Mouse (Mus musculus) kidney, postnatal 0 days (tissue): ENCODE results near the gene Cnpy4. TPM values are rescaled to one million over a fixed set of nuclear protein-coding genes. Genes with fewer than 3 reads are reported as not detected.

Source experiments
- ATAC-seq: fragments of 200-750 bp; cut with Nextera tagmentation; replicated peaks from 2 replicates; pipeline ENCODE4 v1.8.0; 2017; ENCODE audit warnings: low read depth, moderate number of reproducible peaks, moderate TSS enrichment, moderate library complexity; ENCODE audit not compliant: low FRiP score
- DNase-seq: peaks from one replicate; pipeline ENCODE4 v3.0.0-alpha.2; 2016; ENCODE audit warnings: low spot score
- H3K27ac ChIP-seq: fragments of 300-500 bp; sonication (generic); 2 replicates; pipeline ENCODE4 v1.5.1; 2014; ENCODE audit warnings: mild to moderate bottlenecking
- H3K27me3 ChIP-seq: fragments of 300-500 bp; sonication (generic); 2 replicates; pipeline ENCODE4 v1.6.1; 2014; ENCODE audit warnings: low read length, mixed read lengths; ENCODE audit not compliant: insufficient read depth
- H3K36me3 ChIP-seq: fragments of 300-500 bp; sonication (generic); 2 replicates; pipeline ENCODE4 v1.6.1; 2014; ENCODE audit warnings: low read length, mixed read lengths; ENCODE audit not compliant: insufficient read depth
- H3K4me1 ChIP-seq: fragments of 300-500 bp; sonication (generic); replicated peaks from 2 replicates; pipeline ENCODE4 v1.6.1; 2014; ENCODE audit warnings: antibody characterized with exemption, low read length, mixed read lengths; ENCODE audit not compliant: insufficient read depth
- H3K4me2 ChIP-seq: fragments of 300-500 bp; sonication (generic); 2 replicates; pipeline ENCODE4 v1.6.1; 2014; ENCODE audit warnings: mild to moderate bottlenecking, low read length, moderate library complexity, mixed read lengths
- H3K4me3 ChIP-seq: fragments of 300-500 bp; sonication (generic); replicated peaks from 2 replicates; pipeline ENCODE4 v1.5.1; 2014; ENCODE audit warnings: low read depth, low read length
- H3K9ac ChIP-seq: fragments of 300-500 bp; sonication (generic); 2 replicates; pipeline ENCODE4 v1.6.1; 2014; ENCODE audit warnings: low read depth, low read length
- H3K9me3 ChIP-seq: fragments of 300-500 bp; sonication (generic); replicated peaks from 2 replicates; pipeline ENCODE4 v1.6.1; 2016; ENCODE audit warnings: low read length, inconsistent platforms, mixed read lengths
- CTCF ChIP-seq: IDR thresholded peaks from 2 replicates; pipeline ENCODE4 v1.5.1; 2016; ENCODE audit warnings: antibody characterized with exemption, low read depth, mild to moderate bottlenecking, moderate library complexity
- WGBS: fragments of 180-500 bp; shearing (Covaris S2); extraction: QIAGEN DNeasy Blood & Tissue Kit; methylation state at CpG from one replicate; pipeline ENCODE4 v1.1.7; 2014; 5-methylcytosine and 5-hydroxymethylcytosine counted together
- polyA plus RNA-seq: library from polyadenylated mRNA; unstranded; fragments of >200 nt; fragmentation: Nextera tagmentation; extraction: Ambion mirVana; gene quantifications from 2 replicates; pipeline ENCODE4 v1.2.1, GENCODE M21; 2015

Cnpy4 gene
- polyA plus RNA-seq, 1 experiment from 2014 or later: 42.2 TPM

DNA sequence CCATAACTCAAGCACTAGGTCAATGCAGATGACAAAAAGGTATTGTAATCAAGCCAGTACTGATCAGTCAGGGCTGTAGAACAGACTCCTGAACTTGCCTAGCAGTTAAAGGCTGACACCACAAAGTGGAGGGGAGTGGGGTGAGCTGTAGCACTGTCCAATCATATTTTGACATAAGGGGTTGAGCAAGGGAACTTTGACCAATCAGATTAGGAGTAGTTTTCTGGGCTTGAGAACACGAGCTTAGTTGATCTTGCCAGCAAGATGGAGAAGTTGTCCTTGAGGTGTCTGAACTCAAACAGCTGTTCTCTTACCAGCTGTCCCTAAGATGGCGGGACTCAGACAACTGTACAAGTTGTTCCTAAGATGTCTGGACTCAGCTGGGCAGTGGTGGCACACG is 14.1 kb upstream of the Cnpy4 start:
- DNase-seq: no peak
- H3K9ac ChIP-seq: no peak overlapping the region
- H3K4me3 ChIP-seq: no peak overlapping the region
- ATAC-seq: no peak
- H3K27me3 ChIP-seq: no peaks in the 10 kb centered on the region
- 0 out of 2 replicates have a peak overlapping the region, but pooled peaks have one; percentile 96 for H3K4me2 ChIP-seq
- no peak overlapping the region for H3K27ac ChIP-seq
- H3K36me3 ChIP-seq: peaks cover 34% of the 10 kb centered on the region; the same call in 1 of the 2 replicates
- TF ChIP-seq CTCF: no peak
- H3K9me3 ChIP-seq: no peaks in the 10 kb centered on the region
- WGBS: 76% methylated on average over 3 of the region's 3 CpGs
- peaks cover 10% of the 10 kb centered on the region; the same call in 1 of the 2 replicates for H3K4me1 ChIP-seq

DNA sequence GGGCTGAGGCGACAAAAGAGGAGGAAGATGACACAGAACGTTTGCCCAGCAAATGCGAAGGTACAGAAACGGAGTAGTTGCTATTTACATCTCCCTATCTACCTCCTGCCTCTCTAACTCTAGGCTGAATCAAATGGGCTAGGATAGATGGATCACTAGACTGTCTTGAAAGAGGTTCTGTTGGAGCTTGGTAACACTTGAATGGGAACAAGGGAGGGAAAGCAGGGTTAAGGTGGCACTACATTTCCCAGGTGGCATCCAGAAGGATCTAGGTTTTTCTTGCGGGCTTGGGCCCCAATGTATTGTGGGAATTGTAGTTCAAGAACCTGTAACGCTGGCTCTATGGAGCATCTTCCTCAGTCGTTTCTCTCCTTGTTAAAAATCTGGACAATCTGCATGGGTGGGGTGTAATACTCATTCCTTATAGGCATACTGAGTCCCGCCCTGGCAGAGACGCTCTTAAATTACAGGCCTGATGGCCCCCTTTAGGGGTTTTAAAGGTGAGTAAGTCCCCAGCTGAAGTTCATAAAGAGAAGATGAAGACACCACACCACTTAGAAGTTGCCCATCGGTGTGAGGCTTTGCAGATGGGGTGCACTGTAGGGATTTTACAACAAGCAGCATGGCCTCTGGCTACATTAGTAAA is 499 bp downstream of the Cnpy4 start:
- H3K4me2 ChIP-seq: peak overlapping the region; percentile 74
- 0 out of 2 replicates have a peak, but pooled peaks cover 5% of the 10 kb centered on the region for H3K4me1 ChIP-seq
- no peaks in the 10 kb centered on the region for H3K27me3 ChIP-seq
- H3K27ac ChIP-seq: peak overlapping the region; percentile 75
- TF ChIP-seq CTCF: no peak
- H3K4me3 ChIP-seq: peak overlapping the region; percentile 84
- H3K36me3 ChIP-seq: peaks cover 3% of the 10 kb centered on the region; the same call in 1 of the 2 replicates
- WGBS: under 1% methylated on average over 10 of the region's 10 CpGs
- DNase-seq (peak; percentile 95), ATAC-seq (peak; percentile 80)
- no peaks in the 10 kb centered on the region for H3K9me3 ChIP-seq
- H3K9ac ChIP-seq: peak overlapping the region; percentile 83

DNA sequence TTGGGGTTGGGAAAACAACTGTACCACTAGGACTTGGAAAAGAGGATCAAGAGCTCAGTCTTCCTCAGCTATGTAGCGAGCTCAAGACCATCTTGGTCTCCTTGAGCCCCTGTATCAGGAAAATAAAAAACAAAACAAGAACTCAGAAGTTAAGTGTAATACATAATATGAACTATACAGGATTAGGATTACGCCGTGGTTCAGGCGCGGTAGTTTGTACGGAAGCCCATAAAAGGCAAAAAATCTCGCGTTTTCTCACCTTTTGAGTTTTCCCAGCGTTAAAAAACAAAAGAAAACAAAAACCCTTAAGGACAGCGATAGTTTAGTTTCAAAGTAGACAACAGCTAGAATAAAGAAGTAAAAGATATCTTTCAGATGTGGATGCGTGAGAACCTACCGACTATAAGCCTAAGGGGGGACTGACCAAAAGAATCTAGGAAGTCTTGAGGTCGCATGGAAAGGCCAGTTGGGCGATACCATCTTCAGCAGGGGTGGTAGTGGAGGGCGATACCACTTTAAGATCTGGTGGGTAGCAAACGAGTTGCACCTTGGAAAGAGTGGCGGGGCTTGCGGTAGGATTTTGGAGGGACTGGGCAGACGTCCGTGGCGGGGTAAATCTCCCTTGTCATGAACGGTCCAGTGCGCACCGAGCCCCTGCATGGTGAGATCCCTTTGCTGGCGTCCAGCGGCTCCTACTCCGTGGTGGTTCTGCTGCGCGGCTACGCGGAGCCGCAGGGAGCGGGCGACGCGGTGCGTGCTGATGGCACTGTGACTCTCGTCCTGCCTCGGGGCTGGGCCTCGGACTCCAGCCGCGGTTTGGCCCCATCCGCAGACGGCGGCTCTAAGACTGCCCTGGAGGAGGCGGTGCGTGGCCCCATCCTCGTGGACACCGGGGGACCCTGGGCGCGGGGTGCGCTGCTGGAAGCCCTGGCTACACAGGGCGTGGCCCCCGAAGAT is 6.8 kb downstream of the Cnpy4 start, which contains the start of gene Mblac1:
Gene Mblac1, plus strand, starts transcription at position 544 of the 957 bp plus-strand sequence.
- ATAC-seq (peak; percentile 83), DNase-seq (peak; percentile 93)
- Histone ChIP-seq H3K4me2 (peak within 1 kb of the TSS; percentile 99), H3K9ac (peak within 1 kb of the TSS; percentile 82), H3K4me1 (no peaks in the 10 kb centered on the region), H3K27ac (peak within 1 kb of the TSS; percentile 90), H3K36me3 (no peaks in the 10 kb centered on the region), H3K27me3 (no peaks in the 10 kb centered on the region), H3K4me3 (peak within 1 kb of the TSS; percentile 59), H3K9me3 (no peaks in the 10 kb centered on the region)
- 6% methylated on average over 54 of the region's 54 CpGs for WGBS
- no peak for TF ChIP-seq CTCF

DNA sequence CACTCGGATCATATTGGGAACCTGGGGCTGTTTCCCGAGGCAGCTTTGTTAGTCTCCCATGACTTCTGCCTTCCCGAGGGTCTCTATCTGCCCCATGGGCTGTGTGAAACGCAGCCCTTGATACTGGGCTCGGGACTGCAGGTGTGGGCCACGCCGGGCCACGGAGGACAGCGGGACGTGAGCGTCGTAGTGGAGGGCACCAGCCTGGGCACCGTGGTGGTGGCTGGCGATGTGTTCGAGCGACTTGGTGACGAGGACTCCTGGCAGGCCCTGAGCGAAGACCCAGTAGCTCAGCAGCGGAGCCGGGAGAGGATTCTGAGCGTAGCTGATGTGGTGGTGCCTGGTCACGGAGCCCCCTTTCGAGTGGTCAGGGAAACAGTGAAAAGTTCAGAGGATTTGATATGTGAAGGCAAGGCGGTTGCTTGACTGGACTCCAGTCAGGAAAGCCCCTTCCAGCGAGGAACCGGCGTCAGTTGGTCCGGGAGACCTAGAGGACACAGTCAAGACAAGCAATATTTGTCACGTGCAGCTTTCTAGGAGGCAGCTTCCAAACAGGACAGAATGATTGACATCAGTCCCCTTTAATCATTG is 7.6 kb downstream of the Cnpy4 start:
- ATAC-seq: peak; percentile 46
- H3K9ac ChIP-seq: peak overlapping the region; percentile 82
- H3K4me2 ChIP-seq: peak overlapping the region; percentile 99
- under 1% methylated on average over 29 of the region's 29 CpGs for WGBS
- H3K4me3 ChIP-seq: peak overlapping the region; percentile 59
- no peaks in the 10 kb centered on the region for H3K36me3 ChIP-seq
- no peak for TF ChIP-seq CTCF
- no peaks in the 10 kb centered on the region for H3K4me1 ChIP-seq
- DNase-seq: peak; percentile 74
- no peaks in the 10 kb centered on the region for H3K9me3 ChIP-seq
- H3K27me3 ChIP-seq: no peaks in the 10 kb centered on the region
- peak overlapping the region; percentile 90 for H3K27ac ChIP-seq

DNA sequence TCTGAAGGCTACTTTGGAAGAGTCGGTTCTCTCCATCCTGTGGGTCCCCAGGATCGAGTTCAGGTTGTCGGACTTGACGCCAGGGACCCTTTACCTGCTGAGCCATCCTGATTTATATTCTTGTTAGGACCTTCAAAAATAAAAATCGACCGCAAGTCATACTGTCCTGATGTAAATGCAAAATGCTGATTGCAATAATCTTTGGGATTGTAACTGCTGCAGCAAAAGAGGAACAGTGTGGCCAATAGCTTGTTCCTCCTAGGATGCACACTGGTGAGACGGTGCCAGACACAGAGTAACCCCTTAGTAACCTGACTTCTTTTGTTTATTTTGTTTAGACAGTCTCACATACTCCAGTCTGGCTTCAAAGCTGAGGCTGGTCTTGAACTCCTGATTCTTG is 8.2 kb downstream of the Cnpy4 start:
- peak overlapping the region; percentile 82 for H3K9ac ChIP-seq
- H3K4me2 ChIP-seq: peak overlapping the region; percentile 99
- peak; percentile 8 for DNase-seq
- H3K9me3 ChIP-seq: no peaks in the 10 kb centered on the region
- no peak for ATAC-seq
- no peak overlapping the region for H3K27ac ChIP-seq
- H3K36me3 ChIP-seq: no peaks in the 10 kb centered on the region
- no peak for TF ChIP-seq CTCF
- WGBS: 59% methylated on average over 7 of the region's 7 CpGs
- no peaks in the 10 kb centered on the region for H3K27me3 ChIP-seq
- no peaks in the 10 kb centered on the region for H3K4me1 ChIP-seq
- H3K4me3 ChIP-seq: 0 out of 2 replicates have a peak overlapping the region, but pooled peaks have one; percentile 59

- peak; percentile 42 for DNase-seq
- WGBS: 7% methylated on average over 1 of the region's 1 CpGs
These were observed 12.3 kb downstream of the Cnpy4 start for GRCm38 (mm10) chr5:138199576-138199975.

More at GRCm38 (mm10) chr5:138199576-138199975, 12.3 kb downstream of the Cnpy4 start:
- no peak overlapping the region for H3K4me3 ChIP-seq
- ATAC-seq: no peak
- H3K27me3 ChIP-seq: no peaks in the 10 kb centered on the region
- peak; percentile 66 for TF ChIP-seq CTCF
- no peak overlapping the region for H3K27ac ChIP-seq
- H3K4me2 ChIP-seq: no peak overlapping the region
- H3K9ac ChIP-seq: no peak overlapping the region
- H3K9me3 ChIP-seq: no peaks in the 10 kb centered on the region
- H3K4me1 ChIP-seq: no peaks in the 10 kb centered on the region
- no peaks in the 10 kb centered on the region for H3K36me3 ChIP-seq
